Mouse (Mus musculus): ENCODE results near the gene Calr3. TPM values are rescaled to one million over a fixed set of nuclear protein-coding genes. Genes with fewer than 3 reads are reported as not detected.
A peak's percentile ranks its signal among the peaks of the same experiment; 100 is the strongest.

Calr3 gene
- polyA plus RNA-seq, 1 experiment: 0.42 TPM

GRCm38 (mm10) chr8:72385737-72386136 is 57.9 kb downstream of the Calr3 start:
- no peak for DNase-seq (ENCODE audit: low read depth)
- no peak for TF ChIP-seq POLR2A (IDR thresholded peaks at IDR 0.05; ENCODE audit: borderline replicate concordance, extremely low read depth, insufficient read depth, insufficient read length, poor library complexity, severe bottlenecking)
- TF ChIP-seq CTCF (IDR thresholded peaks at IDR 0.05; ENCODE audit: borderline replicate concordance, extremely low read depth, insufficient read depth, insufficient read length): no peak

GRCm38 (mm10) chr8:72382395-72382794 is 61.3 kb downstream of the Calr3 start:
- DNase-seq (ENCODE audit: low read depth): peak; percentile 2
- TF ChIP-seq POLR2A (IDR thresholded peaks at IDR 0.05; ENCODE audit: borderline replicate concordance, extremely low read depth, insufficient read depth, insufficient read length, poor library complexity, severe bottlenecking): no peak
- TF ChIP-seq CTCF (IDR thresholded peaks at IDR 0.05; ENCODE audit: borderline replicate concordance, extremely low read depth, insufficient read depth, insufficient read length): peak; percentile 21; the same call in 1 of the 2 replicates

DNA sequence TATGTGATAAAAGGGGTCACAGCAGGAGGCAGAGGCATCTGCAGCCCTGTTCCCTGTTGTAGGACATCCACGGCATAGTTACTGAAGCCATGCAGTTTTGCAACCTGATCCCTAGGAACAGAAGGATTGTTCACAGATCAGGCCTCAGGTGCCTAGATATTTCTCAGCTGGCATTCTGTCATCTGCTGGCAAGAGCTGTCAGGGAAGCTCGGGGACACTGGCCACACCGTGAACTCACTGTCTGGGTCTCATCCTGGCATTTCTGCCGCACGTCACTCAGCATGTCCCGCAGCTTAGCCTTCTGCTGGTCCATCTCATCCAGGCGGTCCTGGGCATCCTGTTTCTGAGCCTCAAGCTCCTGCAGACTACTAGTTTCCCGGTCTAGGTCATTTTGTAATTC is 63.0 kb downstream of the Calr3 start:
- no peak for DNase-seq (ENCODE audit: low read depth)
- TF ChIP-seq POLR2A (IDR thresholded peaks at IDR 0.05; ENCODE audit: borderline replicate concordance, extremely low read depth, insufficient read depth, insufficient read length, poor library complexity, severe bottlenecking): no peak
- TF ChIP-seq CTCF (IDR thresholded peaks at IDR 0.05; ENCODE audit: borderline replicate concordance, extremely low read depth, insufficient read depth, insufficient read length): no peak

DNA sequence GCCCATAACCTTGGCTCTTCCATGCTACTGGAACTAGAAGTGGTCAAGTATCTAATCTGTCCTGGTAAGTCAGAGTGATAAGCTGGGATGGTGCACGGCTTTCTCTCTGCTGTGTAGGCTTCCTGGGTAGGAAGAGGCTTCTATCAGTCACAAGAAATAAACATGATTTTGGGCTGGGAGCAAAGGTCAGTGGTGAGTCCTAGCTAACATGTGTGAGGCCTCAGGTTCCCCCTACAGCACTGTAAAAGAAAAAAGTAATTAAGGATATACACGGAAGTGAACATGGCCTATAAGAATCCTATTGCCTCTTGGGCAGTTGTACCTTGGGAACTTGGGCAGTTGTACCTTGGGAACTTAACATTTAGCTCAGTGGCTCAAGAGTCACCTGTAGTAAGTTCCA is 66.8 kb downstream of the Calr3 start:
- no peak for TF ChIP-seq POLR2A (IDR thresholded peaks at IDR 0.05; ENCODE audit: borderline replicate concordance, extremely low read depth, insufficient read depth, insufficient read length, poor library complexity, severe bottlenecking)
- TF ChIP-seq CTCF (IDR thresholded peaks at IDR 0.05; ENCODE audit: borderline replicate concordance, extremely low read depth, insufficient read depth, insufficient read length): no peak
- no peak for DNase-seq (ENCODE audit: low read depth)

GRCm38 (mm10) chr8:72376309-72376708 is 67.4 kb downstream of the Calr3 start:
- DNase-seq (ENCODE audit: low read depth): no peak
- no peak for TF ChIP-seq POLR2A (IDR thresholded peaks at IDR 0.05; ENCODE audit: borderline replicate concordance, extremely low read depth, insufficient read depth, insufficient read length, poor library complexity, severe bottlenecking)
- TF ChIP-seq CTCF (IDR thresholded peaks at IDR 0.05; ENCODE audit: borderline replicate concordance, extremely low read depth, insufficient read depth, insufficient read length): no peak

- no peak for DNase-seq (ENCODE audit: low read depth)
- TF ChIP-seq CTCF (IDR thresholded peaks at IDR 0.05; ENCODE audit: borderline replicate concordance, extremely low read depth, insufficient read depth, insufficient read length) (no peak), POLR2A (IDR thresholded peaks at IDR 0.05; ENCODE audit: borderline replicate concordance, extremely low read depth, insufficient read depth, insufficient read length, poor library complexity, severe bottlenecking) (no peak)
Observed at GRCm38 (mm10) chr8:72375161-72375560, 68.5 kb downstream of the Calr3 start.

Other genes starting within 250 kb of the Calr3 start
- gene Cib3, start 231.0 kb downstream of the Calr3 start, polyA plus RNA-seq (2012; rRNA removed): not detected in 2 replicates
- gene Gm11034, start 230.2 kb downstream of the Calr3 start, polyA plus RNA-seq (2012; rRNA removed): not detected in 2 replicates
- gene Fam32a, start 224.1 kb downstream of the Calr3 start, polyA plus RNA-seq (2012; rRNA removed): 89.1 and 103 TPM in 2 replicates
- 242 and 254 TPM in 2 replicates for gene Ap1m1, start 203.9 kb downstream of the Calr3 start, polyA plus RNA-seq (2012; rRNA removed)
- 11.5 and 14.3 TPM in 2 replicates for gene Gm10282, start 138.6 kb downstream of the Calr3 start, polyA plus RNA-seq (2012; rRNA removed)
- gene Klf2, start 124.8 kb downstream of the Calr3 start, polyA plus RNA-seq (2012; rRNA removed): 8.0 and 11.0 TPM in 2 replicates
- gene Eps15l1, start 22.4 kb downstream of the Calr3 start, polyA plus RNA-seq (2012; rRNA removed): 94.8 and 102 TPM in 2 replicates
- gene 1700030K09Rik, start within 50 bp of the Calr3 start, polyA plus RNA-seq (2012; rRNA removed): 17.3 and 18.7 TPM in 2 replicates
- gene Cherp, start 31.4 kb upstream of the Calr3 start, polyA plus RNA-seq (2012; rRNA removed): 68.3 and 85.0 TPM in 2 replicates
- gene Slc35e1, start 48.7 kb upstream of the Calr3 start, polyA plus RNA-seq (2012; rRNA removed): 41.3 and 43.8 TPM in 2 replicates
- gene Med26, start 104.4 kb upstream of the Calr3 start, polyA plus RNA-seq (2012; rRNA removed): 16.5 and 18.6 TPM in 2 replicates
- 82.4 and 87.4 TPM in 2 replicates for gene Smim7, start 127.2 kb upstream of the Calr3 start, polyA plus RNA-seq (2012; rRNA removed)
- 28.9 and 32.6 TPM in 2 replicates for gene Tmem38a, start 128.2 kb upstream of the Calr3 start, polyA plus RNA-seq (2012; rRNA removed)
- gene Nwd1, start 202.8 kb upstream of the Calr3 start, polyA plus RNA-seq (2012; rRNA removed): 1.7 and 4.4 TPM in 2 replicates

Measured in brain, embryonic 14.5 days (tissue).